Mouse (Mus musculus) cerebellum, adult 9-11 months (tissue): Measurements from ENCODE around the gene Prickle2.

Source experiments
- DNase-seq: peaks from one replicate; pipeline ENCODE4 v3.0.0; 2022

The Prickle2 gene

GRCm38 (mm10) chr6:92427406-92428171, 278.4 kb downstream of the Prickle2 start:
- DNase-seq = peak; percentile 33

GRCm38 (mm10) chr6:92425901-92426300, 280.1 kb downstream of the Prickle2 start:
- DNase-seq = no peak

- no peak for DNase-seq
Measured at GRCm38 (mm10) chr6:92425476-92425875, 280.5 kb downstream of the Prickle2 start.

DNA sequence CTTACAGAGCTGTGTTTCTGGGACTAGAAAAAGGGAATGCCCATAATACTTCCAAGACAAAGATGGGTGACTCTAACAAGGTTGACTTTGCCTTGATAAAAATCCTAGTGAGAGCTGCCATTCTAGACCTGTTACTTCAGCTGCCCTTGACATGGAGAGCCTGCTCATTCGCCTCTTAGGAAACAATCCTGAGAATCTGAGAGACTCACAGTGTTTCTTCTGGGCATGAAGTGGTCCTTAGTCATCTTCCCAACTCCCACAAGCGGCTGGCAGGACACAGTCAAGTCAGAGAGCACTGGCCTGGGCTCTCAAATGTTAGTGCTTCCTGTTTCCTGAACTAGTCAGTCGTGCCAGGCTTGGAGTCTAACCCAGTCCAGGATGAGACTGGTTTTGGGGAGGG, 281.0 kb downstream of the Prickle2 start:
- DNase-seq = no peak

- DNase-seq = no peak
Measured at GRCm38 (mm10) chr6:92422286-92422685, 283.7 kb downstream of the Prickle2 start.

GRCm38 (mm10) chr6:92420106-92420505, 285.8 kb downstream of the Prickle2 start:
- DNase-seq = no peak

- DNase-seq = no peak
Measured at GRCm38 (mm10) chr6:92415405-92415755, 290.6 kb downstream of the Prickle2 start.

GRCm38 (mm10) chr6:92414478-92415404, 291.2 kb downstream of the Prickle2 start:
- no peak for DNase-seq

- no peak for DNase-seq
Measured at GRCm38 (mm10) chr6:92413982-92414381, 292.0 kb downstream of the Prickle2 start.

GRCm38 (mm10) chr6:92409788-92410187, 296.2 kb downstream of the Prickle2 start:
- no peak for DNase-seq

DNA sequence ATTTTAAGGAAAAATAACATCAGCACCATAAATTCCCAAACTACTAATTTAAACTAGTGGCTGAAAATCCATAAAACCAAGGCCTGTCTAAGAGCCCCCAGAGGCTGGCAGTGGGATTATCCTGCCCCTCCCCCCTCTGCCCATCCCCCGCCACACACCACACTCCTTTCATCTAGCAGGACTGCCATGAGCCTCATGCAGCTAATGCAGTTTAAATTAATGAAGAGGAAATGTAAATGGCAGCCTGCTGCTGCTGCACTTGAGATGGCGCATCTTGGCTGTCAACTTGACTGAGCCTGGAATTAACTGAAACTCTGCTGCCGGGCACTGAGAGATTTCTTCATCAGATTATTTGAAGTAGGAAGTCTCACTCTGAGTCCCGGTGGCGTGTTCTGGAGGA, 298.7 kb downstream of the Prickle2 start:
- no peak for DNase-seq

DNA sequence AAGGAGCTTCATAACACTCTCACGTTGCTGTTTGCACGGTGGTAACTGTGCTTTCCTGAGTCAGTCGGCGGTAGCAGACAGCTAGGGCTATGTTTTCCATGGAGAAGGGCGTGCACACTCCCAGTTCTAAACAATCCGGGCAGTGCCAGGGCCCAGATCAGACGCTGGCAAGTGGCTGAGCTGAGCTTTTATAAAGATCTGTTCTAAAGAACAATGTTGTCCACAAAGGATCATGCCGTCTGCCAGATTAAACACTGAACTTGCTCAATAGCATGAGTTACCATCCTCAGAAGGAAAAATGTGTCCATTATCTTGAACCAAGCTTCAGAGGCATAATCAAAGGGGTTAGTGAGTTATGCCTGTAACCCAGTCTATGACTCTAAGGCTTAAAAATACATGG, 300.4 kb downstream of the Prickle2 start:
- DNase-seq = no peak

GRCm38 (mm10) chr6:92397876-92398275, 308.1 kb downstream of the Prickle2 start:
- no peak for DNase-seq

DNA sequence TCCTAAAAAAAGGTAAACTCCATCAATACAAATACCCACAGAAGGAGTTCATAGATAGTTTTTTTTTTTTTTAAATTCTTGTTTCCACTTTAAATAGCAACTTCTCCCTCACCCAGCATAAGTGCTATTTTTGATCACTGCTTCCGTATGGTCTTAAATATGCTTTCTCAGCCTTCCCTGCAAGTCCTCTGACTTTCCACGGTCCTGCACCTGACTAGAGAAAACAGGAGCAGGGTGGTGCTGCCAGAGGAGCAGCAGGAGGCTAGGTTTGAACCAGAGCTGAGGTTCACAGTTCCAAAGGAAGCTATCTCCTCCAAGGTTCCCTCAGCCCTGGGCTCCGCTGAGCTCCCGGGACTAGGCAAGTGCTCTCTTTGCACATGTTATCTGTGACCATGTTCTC, 310.4 kb downstream of the Prickle2 start:
- DNase-seq = no peak

- no peak for DNase-seq
Measured at GRCm38 (mm10) chr6:92395143-92395542, 310.8 kb downstream of the Prickle2 start.

- DNase-seq = no peak
Measured at GRCm38 (mm10) chr6:92394628-92395027, 311.3 kb downstream of the Prickle2 start.

DNA sequence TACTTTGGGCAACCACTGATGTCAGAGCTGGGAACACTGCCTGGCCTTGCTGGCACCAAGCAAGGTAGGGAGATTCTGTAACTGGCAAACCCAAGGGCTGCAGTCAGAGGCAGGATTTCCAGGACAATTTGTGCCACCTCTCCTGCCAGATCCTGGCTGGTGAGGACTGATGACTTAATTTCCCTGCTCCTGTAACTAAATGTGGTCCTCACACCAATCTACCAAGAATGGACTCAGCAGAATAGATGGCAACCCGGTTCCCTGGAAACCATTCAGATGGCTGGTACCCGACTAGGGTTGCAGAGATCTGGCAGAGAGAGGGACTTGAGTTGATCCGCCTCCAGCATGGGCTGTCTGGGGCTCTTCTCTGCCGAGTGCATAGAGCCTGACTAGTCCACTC, 315.6 kb downstream of the Prickle2 start:
- DNase-seq = peak; percentile 21

DNA sequence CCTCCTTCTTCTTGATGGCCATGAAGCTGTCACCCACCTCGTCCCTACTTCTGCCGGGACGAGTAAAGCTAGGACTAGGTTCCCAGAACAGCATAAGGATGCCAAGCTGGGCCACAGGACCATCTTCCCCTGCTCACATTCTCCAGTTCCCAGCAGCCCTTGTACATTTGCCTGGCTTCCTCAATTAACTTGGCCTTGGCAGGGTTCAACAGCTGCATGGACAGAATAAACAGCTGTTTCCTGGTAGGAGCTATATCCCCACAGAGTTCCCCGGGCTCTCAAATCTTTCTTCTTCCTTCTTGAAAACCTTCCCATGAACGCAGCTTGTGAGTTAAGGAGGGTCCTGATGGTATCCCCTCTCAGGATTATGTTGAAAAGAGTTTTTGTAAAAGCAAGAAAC, 317.3 kb downstream of the Prickle2 start:
- no peak for DNase-seq

GRCm38 (mm10) chr6:92383196-92383782, 322.7 kb downstream of the Prickle2 start:
- DNase-seq = no peak

- no peak for DNase-seq
Measured at GRCm38 (mm10) chr6:92381085-92381484, 324.9 kb downstream of the Prickle2 start.

- no peak for DNase-seq
Measured at GRCm38 (mm10) chr6:92374826-92375225, 331.1 kb downstream of the Prickle2 start.

DNA sequence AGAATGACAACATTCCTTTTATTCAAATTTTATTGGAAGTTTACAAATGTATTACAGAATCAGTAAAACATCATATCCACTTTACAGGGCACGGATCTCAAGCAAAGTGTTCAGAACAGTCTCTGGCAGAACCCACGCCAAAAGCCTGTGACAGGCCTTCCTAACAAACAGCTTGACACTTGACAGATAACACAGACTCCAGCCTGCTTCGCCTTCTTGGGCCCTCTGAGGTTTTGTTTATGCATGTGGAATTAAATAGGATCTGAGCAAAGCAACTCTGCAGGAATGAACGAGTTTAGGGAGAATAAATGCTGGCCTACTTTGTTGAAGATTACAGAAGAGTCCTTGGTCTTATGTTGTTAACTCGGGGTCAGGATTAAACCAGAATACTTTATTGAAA, 335.1 kb downstream of the Prickle2 start:
- no peak for DNase-seq

- no peak for DNase-seq
Measured at GRCm38 (mm10) chr6:92347278-92348028, 358.5 kb downstream of the Prickle2 start.
